In genomic region chr12:15985649-15986048, GRCm38 (mm10) we compare ENCODE assay signal across 22 mouse cellular contexts.
DNase-seq lines count a peak whose midpoint lies in the region; ATAC-seq lines count a peak whose summit lies in the region.
"Had no signal": no experiment of that assay in that cellular context is flagged by ENCODE, and none has a peak within 500 bp of the region (broad histone marks: within the 10 kb centered on the region; RNA-seq: fewer than 3 reads in every experiment).

No protein-coding gene starts in this region.

- H3K4me3 ChIP-seq in heart, embryonic 11.5 days (ENCODE audit: low read depth, low read length): no peak overlapping the region
- no peak overlapping the region for H3K4me3 ChIP-seq in heart, embryonic 10.5 days
- H3K4me3 ChIP-seq in heart, embryonic 15.5 days: no peak overlapping the region
- no peak overlapping the region for H3K4me3 ChIP-seq in midbrain, embryonic 11.5 days (ENCODE audit: low read depth, low read length)
- no peak overlapping the region for H3K4me3 ChIP-seq in midbrain, embryonic 15.5 days
- H3K4me3 ChIP-seq: embryonic facial prominence, embryonic 15.5 days; erythroblast, embryonic 14.5 days; forebrain, embryonic 10.5 days; hindbrain, embryonic 15.5 days had no signal

- peak overlapping the region; percentile 46 for H3K27ac ChIP-seq in heart, embryonic 11.5 days (ENCODE audit: low read depth, low read length)
- no peak overlapping the region for H3K27ac ChIP-seq in heart, embryonic 10.5 days
- H3K27ac ChIP-seq in heart, embryonic 15.5 days: peak overlapping the region; percentile 59
- no peak overlapping the region for H3K27ac ChIP-seq in midbrain, embryonic 11.5 days (ENCODE audit: low read depth, low read length)
- H3K27ac ChIP-seq in midbrain, embryonic 15.5 days: no peak overlapping the region
- H3K27ac ChIP-seq: embryonic facial prominence, embryonic 15.5 days; forebrain, embryonic 10.5 days; hindbrain, embryonic 15.5 days had no signal

- H3K4me1 ChIP-seq in heart, embryonic 11.5 days (ENCODE audit: control insufficient read depth, insufficient read depth, low read length): peaks cover 19% of the 10 kb centered on the region
- peaks cover 45% of the 10 kb centered on the region for H3K4me1 ChIP-seq in heart, embryonic 10.5 days
- H3K4me1 ChIP-seq in heart, embryonic 15.5 days (replicated peaks): peaks cover 36% of the 10 kb centered on the region
- no peaks in the 10 kb centered on the region for H3K4me1 ChIP-seq in midbrain, embryonic 11.5 days (ENCODE audit: control insufficient read depth, insufficient read depth, low read length)
- 0 out of 2 replicates have a peak, but pooled peaks cover 9% of the 10 kb centered on the region for H3K4me1 ChIP-seq in midbrain, embryonic 15.5 days

- no peaks in the 10 kb centered on the region for H3K36me3 ChIP-seq in heart, embryonic 11.5 days (ENCODE audit: control insufficient read depth, insufficient read depth, low read length)
- H3K36me3 ChIP-seq in heart, embryonic 10.5 days: no peaks in the 10 kb centered on the region
- H3K36me3 ChIP-seq in heart, embryonic 15.5 days: no peaks in the 10 kb centered on the region
- no peaks in the 10 kb centered on the region for H3K36me3 ChIP-seq in midbrain, embryonic 11.5 days (ENCODE audit: control insufficient read depth, insufficient read depth, low read length)
- no peaks in the 10 kb centered on the region for H3K36me3 ChIP-seq in midbrain, embryonic 15.5 days (replicated peaks)
- H3K36me3 ChIP-seq: embryonic facial prominence, embryonic 15.5 days; forebrain, embryonic 10.5 days; hindbrain, embryonic 15.5 days had no signal

- 59% methylated on average over 2 of the region's 2 CpGs for WGBS in heart, embryonic 11.5 days (ENCODE audit: insufficient replicate concordance)
- 64% methylated on average over 2 of the region's 2 CpGs for WGBS in heart, embryonic 10.5 days
- WGBS in heart, embryonic 15.5 days: 53% methylated on average over 2 of the region's 2 CpGs
- 92% methylated on average over 2 of the region's 2 CpGs for WGBS in midbrain, embryonic 11.5 days
- WGBS in midbrain, embryonic 15.5 days: 87% methylated on average over 2 of the region's 2 CpGs

- ATAC-seq in heart, embryonic 11.5 days (replicated peaks; ENCODE audit: insufficient number of reproducible peaks, low FRiP score, low TSS enrichment): no peak
- no peak; the same call in 1 of the 2 replicates for ATAC-seq in heart, embryonic 15.5 days (replicated peaks; ENCODE audit: insufficient number of reproducible peaks, insufficient read depth, low FRiP score, low read depth)
- ATAC-seq in midbrain, embryonic 11.5 days (ENCODE audit: low FRiP score): no peak
- no peak for ATAC-seq in midbrain, embryonic 15.5 days (replicated peaks)
- ATAC-seq: forebrain, embryonic 14.5 days; intestine, embryonic 16.5 days had no signal

- H3K4me2 ChIP-seq in heart, embryonic 11.5 days: no peak overlapping the region
- no peak overlapping the region for H3K4me2 ChIP-seq in heart, embryonic 15.5 days
- H3K4me2 ChIP-seq in midbrain, embryonic 11.5 days: no peak overlapping the region
- H3K4me2 ChIP-seq in midbrain, embryonic 15.5 days: no peak overlapping the region
- H3K4me2 ChIP-seq: embryonic facial prominence, embryonic 15.5 days; hindbrain, embryonic 15.5 days had no signal

- H3K9me3 ChIP-seq in heart, embryonic 11.5 days (replicated peaks; ENCODE audit: control insufficient read depth, low read length): no peaks in the 10 kb centered on the region
- H3K9me3 ChIP-seq in heart, embryonic 10.5 days: no peaks in the 10 kb centered on the region
- H3K9me3 ChIP-seq in heart, embryonic 15.5 days (replicated peaks): no peaks in the 10 kb centered on the region
- no peaks in the 10 kb centered on the region for H3K9me3 ChIP-seq in midbrain, embryonic 11.5 days (ENCODE audit: control insufficient read depth, low read length)
- H3K9me3 ChIP-seq in midbrain, embryonic 15.5 days: no peaks in the 10 kb centered on the region
- H3K9me3 ChIP-seq: embryonic facial prominence, embryonic 15.5 days; forebrain, embryonic 10.5 days; hindbrain, embryonic 15.5 days had no signal

- H3K9ac ChIP-seq in heart, embryonic 11.5 days (ENCODE audit: low read depth, low read length): no peak overlapping the region
- no peak overlapping the region for H3K9ac ChIP-seq in heart, embryonic 15.5 days
- no peak overlapping the region for H3K9ac ChIP-seq in midbrain, embryonic 11.5 days (ENCODE audit: low read length)
- H3K9ac ChIP-seq in midbrain, embryonic 15.5 days: no peak overlapping the region
- H3K9ac ChIP-seq: embryonic facial prominence, embryonic 15.5 days; hindbrain, embryonic 15.5 days had no signal

- no peaks in the 10 kb centered on the region for H3K27me3 ChIP-seq in heart, embryonic 11.5 days (ENCODE audit: control insufficient read depth, insufficient read depth, low read length)
- no peaks in the 10 kb centered on the region for H3K27me3 ChIP-seq in heart, embryonic 10.5 days (ENCODE audit: insufficient read depth, poor library complexity, severe bottlenecking)
- H3K27me3 ChIP-seq in heart, embryonic 15.5 days: no peaks in the 10 kb centered on the region
- no peaks in the 10 kb centered on the region for H3K27me3 ChIP-seq in midbrain, embryonic 11.5 days (ENCODE audit: control insufficient read depth, insufficient read depth, low read length)
- no peaks in the 10 kb centered on the region for H3K27me3 ChIP-seq in midbrain, embryonic 15.5 days (replicated peaks)
- H3K27me3 ChIP-seq: embryonic facial prominence, embryonic 15.5 days; hindbrain, embryonic 15.5 days had no signal

- DNase-seq in heart, embryonic 10.5 days (ENCODE audit: low spot score): no peak
- no peak for DNase-seq in heart, adult 9 months (ENCODE audit: low spot score in 2 of 2)
- peak; percentile 39 for DNase-seq in midbrain, embryonic 11.5 days (ENCODE audit: low spot score, missing footprints)
- peak; percentile 14 for DNase-seq in ZHBTc4 (ENCODE audit: low read depth, low spot score)
- no peak for DNase-seq in layer of hippocampus, postnatal 10 days (ENCODE audit: low spot score in 2 of 2)
- DNase-seq: adrenal gland, adult 2 months; adrenal gland, postnatal 25 days; cerebellum, adult 18-20 months; cerebellum, adult 9-11 months; cerebellum, postnatal 36 days; gastrocnemius, postnatal 14 days; heart, postnatal 14 days; kidney, adult 2 months had no signal

Comparison
In these comparisons a context has a peak if more than half of its experiments do, and no peak if none do; other contexts are left out.
1. H3K27ac ChIP-seq: peak in heart, embryonic 11.5 days (single experiment) and heart, embryonic 15.5 days (single experiment); none in heart, embryonic 10.5 days (single experiment), midbrain, embryonic 11.5 days (single experiment) and midbrain, embryonic 15.5 days (single experiment).
2. DNase-seq: peak in midbrain, embryonic 11.5 days (single experiment) and ZHBTc4 (single experiment); none in heart, embryonic 10.5 days (single experiment), heart, adult 9 months (0 of 2) and layer of hippocampus, postnatal 10 days (0 of 2).